Mouse (Mus musculus) brain, embryonic 14.5 days (tissue): ENCODE measurements at regions not wholly inside any gene's neighbourhood (a gene's known extent, or its start where the extent isn't known, plus 50 kb on each side); places are given as distances from the start of the nearest gene placed in this dataset.

Source experiments
- CTCF ChIP-seq: fragments of 200-500 bp; IDR thresholded peaks from 2 replicates; pipeline ENCODE4 v1.5.1; 2012; ENCODE audit warnings: inconsistent platforms, mild to moderate bottlenecking, moderate library complexity, borderline replicate concordance; ENCODE audit not compliant: insufficient read depth, insufficient read length; ENCODE audit errors: extremely low read depth
- POLR2A ChIP-seq: fragments of 200-500 bp; IDR thresholded peaks from 2 replicates; pipeline ENCODE4 v1.6.1; 2012; ENCODE audit warnings: mild to moderate bottlenecking, inconsistent platforms, borderline replicate concordance; ENCODE audit not compliant: poor library complexity, insufficient read depth, insufficient read length, severe bottlenecking; ENCODE audit errors: extremely low read depth

- no peak for TF ChIP-seq CTCF
- TF ChIP-seq POLR2A = no peak
Measured at GRCm38 (mm10) chr1:152203187-152203586, 113.3 kb upstream of the 1700025G04Rik start.
